Mouse (Mus musculus) liver, postnatal 0 days (tissue): ENCODE data around the gene Pip5kl1.

Source experiments
- CTCF ChIP-seq: sonication (generic); IDR thresholded peaks from 2 replicates; pipeline ENCODE4 v1.5.1; 2016; ENCODE audit warnings: antibody characterized with exemption, low read depth
- EP300 ChIP-seq: IDR thresholded peaks from 2 replicates; pipeline ENCODE4 v1.6.1; 2016; ENCODE audit warnings: antibody characterized with exemption, low read depth, mild to moderate bottlenecking

DNA sequence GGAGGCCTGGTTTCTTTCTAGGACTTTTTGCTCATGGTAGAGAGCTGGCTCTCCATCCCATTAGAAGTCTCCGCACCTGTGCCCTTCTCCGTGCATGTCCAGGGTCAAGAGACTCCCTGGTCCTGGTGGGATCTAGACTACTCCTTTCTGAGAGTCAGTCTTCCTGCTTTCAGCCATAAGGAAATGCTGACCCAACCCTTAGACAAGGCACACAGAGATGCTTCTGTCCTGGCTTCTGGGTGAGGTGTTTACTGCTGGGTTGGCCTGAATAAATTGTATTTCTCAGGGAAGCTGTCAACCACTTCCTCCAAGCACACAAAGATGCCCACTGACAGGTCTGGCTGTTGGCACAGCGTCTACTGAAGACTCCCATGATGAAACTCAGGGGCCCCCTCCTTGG, 24.8 kb downstream of the Pip5kl1 start, which contains the start of gene St6galnac6:
- no peak for TF ChIP-seq CTCF
- no peak for TF ChIP-seq EP300
